Mouse (Mus musculus) granulocyte monocyte progenitor cell, adult 5-6 weeks (primary cell): ENCODE results near the gene Spink2. TPM values are rescaled to one million over a fixed set of nuclear protein-coding genes. Genes with fewer than 3 reads are reported as not detected.
"Not testable (repeated sequence)": the region's sequence is repeated elsewhere in the genome, so short reads cannot be mapped to it uniquely, and the experiment has no call there.

Experiments used
- ATAC-seq: replicated peaks from 2 replicates; pipeline ENCODE4 v1.8.0; 2016; ENCODE audit warnings: mild to moderate bottlenecking, moderate TSS enrichment, inconsistent platforms; ENCODE audit not compliant: poor library complexity, severe bottlenecking
- total RNA-seq, 2 experiments: library from RNA; stranded (forward) in 1 of 2; stranded (reverse) in 1 of 2; fragments of 200-712, 200-1000 nt in 1 of 2; fragments of >200 nt in 1 of 2; fragmentation: Nextera tagmentation in 1 of 2; gene quantifications; 2 replicates each; pipeline ENCODE4 v1.2.3; 2014 to 2017

Spink2 gene
- total RNA-seq, 2 experiments from 2014 or later = not detected

GRCm38 (mm10) chr5:77202238-77202637, 9.0 kb downstream of the Spink2 start:
- no peak for ATAC-seq

GRCm38 (mm10) chr5:77200695-77201094, 10.6 kb downstream of the Spink2 start:
- ATAC-seq = no peak

- peak; percentile 48 for ATAC-seq
Measured at GRCm38 (mm10) chr5:77193951-77194350, 17.3 kb downstream of the Spink2 start.

- ATAC-seq = peak; percentile 45
Measured at GRCm38 (mm10) chr5:77193266-77193665, 18.0 kb downstream of the Spink2 start.

- peak; percentile 81 for ATAC-seq
Measured at GRCm38 (mm10) chr5:77191631-77192030, 19.6 kb downstream of the Spink2 start.

GRCm38 (mm10) chr5:77191106-77191505, 20.2 kb downstream of the Spink2 start:
- ATAC-seq = peak; percentile 77

- ATAC-seq = no peak
Measured at GRCm38 (mm10) chr5:77188738-77189137, 22.5 kb downstream of the Spink2 start.

- ATAC-seq = no peak
Measured at GRCm38 (mm10) chr5:77185351-77185750, 25.9 kb downstream of the Spink2 start.

GRCm38 (mm10) chr5:77183876-77184275, 27.4 kb downstream of the Spink2 start:
- not testable (repeated sequence) for ATAC-seq

GRCm38 (mm10) chr5:77183338-77183737, 27.9 kb downstream of the Spink2 start:
- ATAC-seq = peak; percentile 66

GRCm38 (mm10) chr5:77181508-77181907, 29.8 kb downstream of the Spink2 start:
- ATAC-seq = no peak

- ATAC-seq = peak; percentile 31; the same call in 1 of the 2 replicates
Measured at GRCm38 (mm10) chr5:77178976-77179375, 32.3 kb downstream of the Spink2 start.

GRCm38 (mm10) chr5:77178008-77178407, 33.3 kb downstream of the Spink2 start:
- no peak for ATAC-seq

- ATAC-seq = no peak
Measured at GRCm38 (mm10) chr5:77174779-77175178, 36.5 kb downstream of the Spink2 start.

- ATAC-seq = peak; percentile 64
Measured at GRCm38 (mm10) chr5:77170593-77170992, 40.7 kb downstream of the Spink2 start.

GRCm38 (mm10) chr5:77167306-77167945, 43.8 kb downstream of the Spink2 start:
- ATAC-seq = peak; percentile 88

GRCm38 (mm10) chr5:77165703-77166625, 45.3 kb downstream of the Spink2 start:
- no peak for ATAC-seq

- ATAC-seq = no peak
Measured at GRCm38 (mm10) chr5:77163597-77163996, 47.7 kb downstream of the Spink2 start.

GRCm38 (mm10) chr5:77162566-77162965, 48.7 kb downstream of the Spink2 start:
- ATAC-seq = peak; percentile 67

GRCm38 (mm10) chr5:77157777-77158540, 53.3 kb downstream of the Spink2 start:
- 0 out of 2 replicates have a peak, but pooled peaks have one; percentile 16 for ATAC-seq

- ATAC-seq = no peak
Measured at GRCm38 (mm10) chr5:77156938-77157337, 54.3 kb downstream of the Spink2 start.
